Mouse (Mus musculus) C3H10T1/2 (cell line): ENCODE measurements around the gene Gpr82. TPM values are rescaled to one million over a fixed set of nuclear protein-coding genes. Genes with fewer than 3 reads are reported as not detected.

ENCODE experiments used
- polyA plus RNA-seq, 2 experiments: library from polyadenylated mRNA; unstranded; fragments of >200 nt; fragmentation: generic; extraction: Trizol; gene quantifications; one replicate each; pipeline ENCODE4 v1.2.1; 2012; ENCODE audit warnings: missing spikeins in 2 of 2

Gpr82 gene
- not detected for polyA plus RNA-seq

DNA sequence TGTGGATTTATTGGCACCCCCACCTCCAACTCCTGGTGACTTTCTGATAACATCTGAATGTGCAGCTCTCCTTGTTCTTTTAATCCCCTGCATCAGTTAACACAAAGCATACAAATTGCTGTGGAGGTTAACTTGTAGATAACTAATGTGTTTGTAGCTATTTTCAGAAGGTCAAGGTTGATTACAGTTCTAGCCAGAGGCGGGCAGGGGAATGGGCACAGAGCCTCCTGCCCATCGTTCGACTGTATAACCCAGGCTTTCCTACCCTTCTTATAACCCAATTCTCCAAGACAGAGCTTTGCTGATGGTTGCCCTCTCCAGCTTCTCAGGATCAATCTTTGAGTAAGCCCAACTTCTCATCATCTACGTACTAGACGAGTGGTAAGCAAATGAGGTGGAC, at the start of gene Gpr82:
Gene Gpr82, plus strand, starts transcription at position 301 of the 400 bp plus-strand sequence.

DNA sequence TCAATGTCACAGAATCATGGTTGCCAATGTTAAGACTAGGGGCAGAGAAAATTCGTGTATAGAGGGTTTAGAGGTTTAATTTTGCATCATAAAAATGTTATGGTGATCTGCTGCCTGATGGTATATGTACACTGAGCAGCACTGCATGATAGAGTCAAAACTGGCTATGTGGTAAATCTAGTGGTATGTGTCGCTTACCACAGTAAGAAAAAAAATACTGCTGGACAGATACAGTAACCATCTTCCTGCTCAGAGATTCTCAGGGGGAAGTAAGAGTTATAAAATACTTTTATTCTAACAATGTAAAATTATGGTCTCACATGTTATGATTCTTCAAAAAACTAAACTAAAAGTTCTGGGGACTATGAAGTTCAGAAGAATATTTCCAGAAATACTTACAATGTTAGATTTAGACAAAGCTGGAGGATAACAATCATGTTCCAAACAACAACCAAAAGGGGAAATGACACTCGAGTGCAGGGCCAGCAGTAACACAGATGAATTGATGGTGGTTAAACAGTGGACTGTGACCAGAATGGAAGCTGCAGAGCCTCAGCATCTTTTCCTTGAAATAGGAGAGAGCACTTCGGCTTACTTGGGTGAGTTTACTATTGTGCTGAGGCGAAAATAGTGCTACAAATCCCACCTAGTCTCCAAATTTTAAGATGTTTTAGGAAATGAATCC, 29.4 kb upstream of the Gpr82 start, which contains the start of gene Gpr34:
Gene Gpr34, plus strand, starts transcription at position 491 of the 685 bp plus-strand sequence.

Other genes starting within 250 kb of the Gpr82 start
- not detected for gene Nyx, start 195.3 kb upstream of the Gpr82 start, polyA plus RNA-seq
- under 1 TPM in 1 of 2 experiments, not detected in 1; 0.05 TPM for gene Gpr34, start 29.3 kb upstream of the Gpr82 start, polyA plus RNA-seq
- gene Cask, start 190.0 kb downstream of the Gpr82 start, polyA plus RNA-seq, result 1 to 10 TPM in 1 of 2 experiments, under 1 TPM in 1; 0.55 to 7.3 TPM